Mouse (Mus musculus) embryonic facial prominence, embryonic 14.5 days (tissue): ENCODE measurements at regions not wholly inside any gene's neighbourhood (a gene's known extent, or its start where the extent isn't known, plus 50 kb on each side); places are given as distances from the start of the nearest gene placed in this dataset.

Experiments
- ATAC-seq: fragments of 200-750 bp; cut with Nextera tagmentation; 2 replicates; pipeline ENCODE4 v1.8.0; 2017; ENCODE audit warnings: low read depth, moderate number of reproducible peaks, moderate TSS enrichment
- DNase-seq: peaks from one replicate; pipeline ENCODE4 v3.0.0-alpha.2; 2015; ENCODE audit warnings: low spot score
- H3K27ac ChIP-seq: fragments of 300-500 bp; sonication (generic); replicated peaks from 2 replicates; pipeline ENCODE4 v1.5.1; 2014; ENCODE audit warnings: low read depth, mild to moderate bottlenecking, low read length, moderate library complexity
- H3K27me3 ChIP-seq: fragments of 300-500 bp; sonication (generic); replicated peaks from 2 replicates; pipeline ENCODE4 v1.6.1; 2014; ENCODE audit warnings: low read length; ENCODE audit not compliant: control insufficient read depth, insufficient read depth
- H3K36me3 ChIP-seq: fragments of 300-500 bp; sonication (generic); 2 replicates; pipeline ENCODE4 v1.6.1; 2014; ENCODE audit warnings: low read length, mixed read lengths; ENCODE audit not compliant: control insufficient read depth, insufficient read depth
- H3K4me1 ChIP-seq: fragments of 300-500 bp; sonication (generic); 2 replicates; pipeline ENCODE4 v1.6.1; 2014; ENCODE audit warnings: antibody characterized with exemption, low read length; ENCODE audit not compliant: control insufficient read depth, insufficient read depth
- H3K4me2 ChIP-seq: fragments of 300-500 bp; sonication (generic); 2 replicates; pipeline ENCODE4 v1.6.1; 2014; ENCODE audit warnings: low read depth, mild to moderate bottlenecking, low read length, moderate library complexity, mixed read lengths
- H3K4me3 ChIP-seq: fragments of 300-500 bp; sonication (generic); 2 replicates; pipeline ENCODE4 v1.5.1; 2014; ENCODE audit warnings: low read depth, mild to moderate bottlenecking, low read length
- H3K9ac ChIP-seq: fragments of 300-500 bp; sonication (generic); 2 replicates; pipeline ENCODE4 v1.6.1; 2014; ENCODE audit warnings: low read depth, mild to moderate bottlenecking, low read length, moderate library complexity, mixed read lengths
- H3K9me3 ChIP-seq: fragments of 300-500 bp; sonication (generic); 2 replicates; pipeline ENCODE4 v1.6.1; 2016; ENCODE audit warnings: low read length; ENCODE audit not compliant: control insufficient read depth
- WGBS: fragments of 180-500 bp; shearing (Covaris S2); extraction: QIAGEN DNeasy Blood & Tissue Kit; methylation state at CpG from one replicate; pipeline ENCODE4 v1.1.7; 2014; 5-methylcytosine and 5-hydroxymethylcytosine counted together

GRCm38 (mm10) chr9:30697533-30697932, 224.7 kb downstream of the Adamts15 start:
- Histone ChIP-seq H3K27ac (no peak overlapping the region), H3K4me1 (no peaks in the 10 kb centered on the region), H3K9ac (no peak overlapping the region), H3K9me3 (no peaks in the 10 kb centered on the region), H3K4me3 (no peak overlapping the region), H3K4me2 (no peak overlapping the region), H3K27me3 (no peaks in the 10 kb centered on the region), H3K36me3 (no peaks in the 10 kb centered on the region)
- DNase-seq = no peak
- 82% methylated on average over 1 of the region's 1 CpGs for WGBS
- ATAC-seq = no peak

GRCm38 (mm10) chr9:30668095-30668494, 241.2 kb downstream of the Snx19 start:
- H3K9me3 ChIP-seq = peaks cover 13% of the 10 kb centered on the region; the same call in 1 of the 2 replicates
- ATAC-seq (no peak), DNase-seq (no peak)
- H3K36me3 ChIP-seq = no peaks in the 10 kb centered on the region
- H3K27me3 ChIP-seq = no peaks in the 10 kb centered on the region
- no peaks in the 10 kb centered on the region for H3K4me1 ChIP-seq
- H3K4me3 ChIP-seq = no peak overlapping the region
- H3K27ac ChIP-seq = no peak overlapping the region
- no peak overlapping the region for H3K9ac ChIP-seq
- no peak overlapping the region for H3K4me2 ChIP-seq

- no peaks in the 10 kb centered on the region for H3K4me1 ChIP-seq
- no peaks in the 10 kb centered on the region for H3K36me3 ChIP-seq
- ATAC-seq (no peak), DNase-seq (no peak)
- H3K27me3 ChIP-seq = no peaks in the 10 kb centered on the region
- no peak overlapping the region for H3K27ac ChIP-seq
- no peak overlapping the region for H3K4me3 ChIP-seq
- WGBS = 90% methylated on average over 6 of the region's 6 CpGs
- no peak overlapping the region for H3K4me2 ChIP-seq
- no peak overlapping the region for H3K9ac ChIP-seq
- H3K9me3 ChIP-seq = peaks cover 13% of the 10 kb centered on the region; the same call in 1 of the 2 replicates
Observed at GRCm38 (mm10) chr9:30662456-30662855, 235.5 kb downstream of the Snx19 start.

GRCm38 (mm10) chr9:30653961-30654360, 227.1 kb downstream of the Snx19 start:
- H3K4me3 ChIP-seq = no peak overlapping the region
- no peak overlapping the region for H3K9ac ChIP-seq
- H3K4me1 ChIP-seq = no peaks in the 10 kb centered on the region
- no peaks in the 10 kb centered on the region for H3K36me3 ChIP-seq
- no peak overlapping the region for H3K27ac ChIP-seq
- H3K9me3 ChIP-seq = no peaks in the 10 kb centered on the region
- no peaks in the 10 kb centered on the region for H3K27me3 ChIP-seq
- DNase-seq (no peak), ATAC-seq (0 out of 2 replicates have a peak, but pooled peaks have one; percentile 9)
- no peak overlapping the region for H3K4me2 ChIP-seq
- 80% methylated on average over 5 of the region's 5 CpGs for whole genome bisulfite sequencing

GRCm38 (mm10) chr9:30653210-30653609, 226.3 kb downstream of the Snx19 start:
- peak; percentile 81 for ATAC-seq

GRCm38 (mm10) chr9:30649392-30650054, 222.6 kb downstream of the Snx19 start:
- Histone ChIP-seq H3K36me3 (no peaks in the 10 kb centered on the region), H3K4me3 (no peak overlapping the region), H3K9ac (no peak overlapping the region), H3K27me3 (no peaks in the 10 kb centered on the region), H3K4me2 (no peak overlapping the region), H3K27ac (no peak overlapping the region), H3K4me1 (no peaks in the 10 kb centered on the region), H3K9me3 (no peaks in the 10 kb centered on the region)
- WGBS = 76% methylated on average over 13 of the region's 13 CpGs
- ATAC-seq = peak; percentile 77; the same call in 1 of the 2 replicates
- peak; percentile 49 for DNase-seq

More at GRCm38 (mm10) chr9:30653210-30653609, 226.3 kb downstream of the Snx19 start:
- no peak overlapping the region for H3K27ac ChIP-seq
- no peaks in the 10 kb centered on the region for H3K4me1 ChIP-seq
- no peaks in the 10 kb centered on the region for H3K27me3 ChIP-seq
- no peak overlapping the region for H3K9ac ChIP-seq
- H3K4me2 ChIP-seq = no peak overlapping the region
- no peak overlapping the region for H3K4me3 ChIP-seq
- 84% methylated on average over 3 of the region's 3 CpGs for WGBS
- peak; percentile 40 for DNase-seq
- H3K36me3 ChIP-seq = no peaks in the 10 kb centered on the region
- H3K9me3 ChIP-seq = no peaks in the 10 kb centered on the region

GRCm38 (mm10) chr9:30633741-30634470, 207.0 kb downstream of the Snx19 start:
- peak overlapping the region; percentile 69; the same call in 1 of the 2 replicates for H3K27ac ChIP-seq
- H3K4me2 ChIP-seq = no peak overlapping the region
- peaks cover 19% of the 10 kb centered on the region for H3K4me1 ChIP-seq
- no peaks in the 10 kb centered on the region for H3K36me3 ChIP-seq
- H3K27me3 ChIP-seq = no peaks in the 10 kb centered on the region
- no peak overlapping the region for H3K4me3 ChIP-seq
- no peak overlapping the region for H3K9ac ChIP-seq
- ATAC-seq (no peak), DNase-seq (no peak)
- H3K9me3 ChIP-seq = no peaks in the 10 kb centered on the region
- 38% methylated on average over 10 of the region's 10 CpGs for WGBS

GRCm38 (mm10) chr9:30632164-30633146, 205.5 kb downstream of the Snx19 start:
- H3K27ac ChIP-seq = peak overlapping the region; percentile 69
- peak; percentile 85 for ATAC-seq
- H3K27me3 ChIP-seq = no peaks in the 10 kb centered on the region
- H3K4me1 ChIP-seq = peaks cover 19% of the 10 kb centered on the region
- H3K9ac ChIP-seq = no peak overlapping the region
- no peaks in the 10 kb centered on the region for H3K9me3 ChIP-seq
- peak; percentile 84 for DNase-seq
- H3K4me2 ChIP-seq = peak overlapping the region; percentile 22; the same call in 1 of the 2 replicates
- H3K36me3 ChIP-seq = no peaks in the 10 kb centered on the region
- no peak overlapping the region for H3K4me3 ChIP-seq
- WGBS = 38% methylated on average over 6 of the region's 6 CpGs
